Mouse (Mus musculus) neural tube, embryonic 15.5 days (tissue): ENCODE data around the gene Tchhl1. TPM values are rescaled to one million over a fixed set of nuclear protein-coding genes. Genes with fewer than 3 reads are reported as not detected.
"Not testable (repeated sequence)": the region's sequence is repeated elsewhere in the genome, so short reads cannot be mapped to it uniquely, and the experiment has no call there.

Source experiments
- ATAC-seq: fragments of 200-750 bp; cut with Nextera tagmentation; 2 replicates; pipeline ENCODE4 v1.8.0; 2017; ENCODE audit warnings: mild to moderate bottlenecking, moderate TSS enrichment, moderate library complexity; ENCODE audit not compliant: low FRiP score
- H3K27ac ChIP-seq: fragments of 300-500 bp; sonication (generic); replicated peaks from 2 replicates; pipeline ENCODE4 v1.5.1; 2015; ENCODE audit warnings: mild to moderate bottlenecking, inconsistent platforms
- H3K27me3 ChIP-seq: fragments of 300-500 bp; sonication (generic); replicated peaks from 2 replicates; pipeline ENCODE4 v1.6.1; 2015; ENCODE audit warnings: inconsistent platforms
- H3K36me3 ChIP-seq: fragments of 300-500 bp; sonication (generic); 2 replicates; pipeline ENCODE4 v1.6.1; 2015; ENCODE audit warnings: inconsistent platforms
- H3K4me1 ChIP-seq: fragments of 300-500 bp; sonication (generic); 2 replicates; pipeline ENCODE4 v1.6.1; 2015; ENCODE audit warnings: inconsistent platforms
- H3K4me2 ChIP-seq: fragments of 300-500 bp; sonication (generic); 2 replicates; pipeline ENCODE4 v1.6.1; 2015; ENCODE audit warnings: inconsistent platforms, mild to moderate bottlenecking, moderate library complexity
- H3K4me3 ChIP-seq: fragments of 300-500 bp; sonication (generic); replicated peaks from 2 replicates; pipeline ENCODE4 v1.5.1; 2015; ENCODE audit warnings: mild to moderate bottlenecking, inconsistent platforms
- H3K9ac ChIP-seq: fragments of 300-500 bp; sonication (generic); replicated peaks from 2 replicates; pipeline ENCODE4 v1.6.1; 2015; ENCODE audit warnings: mild to moderate bottlenecking, inconsistent platforms
- H3K9me3 ChIP-seq: fragments of 300-500 bp; sonication (generic); replicated peaks from 2 replicates; pipeline ENCODE4 v1.6.1; 2016; ENCODE audit warnings: inconsistent platforms
- WGBS: fragments of 180-500 bp; shearing (Covaris S2); methylation state at CpG from one replicate; pipeline ENCODE4 v1.1.7; 2015; ENCODE audit warnings: mixed read lengths; 5-methylcytosine and 5-hydroxymethylcytosine counted together
- polyA plus RNA-seq: library from polyadenylated mRNA; unstranded; fragments of >200 nt; fragmentation: Nextera tagmentation; extraction: Ambion mirVana; gene quantifications from 2 replicates; pipeline ENCODE4 v1.2.1, GENCODE M21; 2015

Gene Tchhl1
- not detected in 2 replicates for polyA plus RNA-seq

GRCm38 (mm10) chr3:93468561-93468960 lies at the start of gene Tchhl1:
TSS of gene Tchhl1 (plus strand) at chr3:93468754.
- no peak within 1 kb of the TSS for H3K4me2 ChIP-seq
- no peak within 1 kb of the TSS for H3K9ac ChIP-seq
- no peaks in the 10 kb centered on the region for H3K4me1 ChIP-seq
- no peaks in the 10 kb centered on the region for H3K27me3 ChIP-seq
- H3K9me3 ChIP-seq, result no peaks in the 10 kb centered on the region
- WGBS, result 35% methylated on average over 5 of the region's 5 CpGs
- ATAC-seq, result no peak
- H3K4me3 ChIP-seq, result no peak within 1 kb of the TSS
- H3K36me3 ChIP-seq, result no peaks in the 10 kb centered on the region
- no peak within 1 kb of the TSS for H3K27ac ChIP-seq

GRCm38 (mm10) chr3:93431673-93432072 lies 36.9 kb upstream of the Tchhl1 start:
- ATAC-seq, result no peak
- Histone ChIP-seq H3K4me1 (no peaks in the 10 kb centered on the region), H3K9ac (no peak overlapping the region), H3K4me2 (no peak overlapping the region), H3K4me3 (no peak overlapping the region), H3K27ac (no peak overlapping the region), H3K27me3 (no peaks in the 10 kb centered on the region), H3K9me3 (no peaks in the 10 kb centered on the region), H3K36me3 (no peaks in the 10 kb centered on the region)
- whole genome bisulfite sequencing, result 40% methylated on average over 3 of the region's 3 CpGs

GRCm38 (mm10) chr3:93442030-93442429 lies 26.5 kb upstream of the Tchhl1 start, which contains the start of gene Tchh:
TSS of gene Tchh (plus strand) at chr3:93442330.
- Histone ChIP-seq H3K4me3 (peak within 1 kb of the TSS; percentile 66), H3K27me3 (peaks cover 17% of the 10 kb centered on the region), H3K4me2 (peak within 1 kb of the TSS; percentile 97), H3K36me3 (no peaks in the 10 kb centered on the region), H3K9ac (no peak within 1 kb of the TSS), H3K27ac (no peak within 1 kb of the TSS), H3K9me3 (no peaks in the 10 kb centered on the region), H3K4me1 (peaks cover 35% of the 10 kb centered on the region)
- no peak for ATAC-seq
- WGBS, result 85% methylated on average over 1 of the region's 1 CpGs

GRCm38 (mm10) chr3:93443501-93444101 lies 25.0 kb upstream of the Tchhl1 start:
- Histone ChIP-seq H3K4me3 (peak overlapping the region; percentile 66), H3K4me1 (peaks cover 44% of the 10 kb centered on the region), H3K27ac (no peak overlapping the region), H3K4me2 (peak overlapping the region; percentile 97), H3K9me3 (no peaks in the 10 kb centered on the region), H3K27me3 (peaks cover 17% of the 10 kb centered on the region), H3K36me3 (no peaks in the 10 kb centered on the region), H3K9ac (peak overlapping the region; percentile 61; the same call in 1 of the 2 replicates)
- under 1% methylated on average over 38 of the region's 38 CpGs for WGBS
- ATAC-seq, result no peak

- peak overlapping the region; percentile 97 for H3K4me2 ChIP-seq
- H3K9me3 ChIP-seq, result no peaks in the 10 kb centered on the region
- peaks cover 18% of the 10 kb centered on the region for H3K27me3 ChIP-seq
- peak overlapping the region; percentile 85 for H3K27ac ChIP-seq
- H3K4me1 ChIP-seq, result peaks cover 44% of the 10 kb centered on the region
- H3K4me3 ChIP-seq, result peak overlapping the region; percentile 66
- under 1% methylated on average over 56 of the region's 56 CpGs for WGBS
- peak; percentile 88 for ATAC-seq
- H3K36me3 ChIP-seq, result no peaks in the 10 kb centered on the region
- H3K9ac ChIP-seq, result peak overlapping the region; percentile 61
Observed at GRCm38 (mm10) chr3:93444343-93445164, 24.0 kb upstream of the Tchhl1 start.

DNA sequence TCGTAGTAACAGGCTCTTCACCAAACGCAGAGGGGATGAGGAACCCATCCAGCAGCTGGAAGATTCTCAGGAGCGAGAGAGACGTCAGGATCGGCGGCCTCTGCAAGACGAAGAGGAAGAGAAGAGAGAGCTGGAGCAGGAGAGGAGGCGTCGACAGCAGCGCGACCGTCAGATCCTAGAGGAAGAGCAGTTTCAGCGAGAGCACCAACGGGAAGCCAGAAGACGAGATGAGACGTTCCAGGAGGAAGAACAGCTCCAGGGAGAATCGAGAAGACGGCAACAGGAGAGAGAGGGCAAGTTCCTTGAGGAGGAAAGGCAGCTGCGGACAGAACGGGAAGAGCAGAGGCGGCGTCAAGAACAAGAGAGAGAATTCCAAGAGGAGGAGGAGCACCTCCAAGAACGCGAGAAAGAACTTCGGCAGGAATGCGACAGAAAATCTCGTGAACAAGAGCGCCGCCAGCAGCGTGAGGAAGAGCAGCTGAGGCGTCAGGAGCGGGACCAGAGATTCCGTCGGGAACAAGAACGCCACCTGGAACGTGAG lies 23.3 kb upstream of the Tchhl1 start:
- no peaks in the 10 kb centered on the region for H3K9me3 ChIP-seq
- H3K9ac ChIP-seq, result peak overlapping the region; percentile 61
- ATAC-seq, result peak; percentile 44
- peak overlapping the region; percentile 66 for H3K4me3 ChIP-seq
- under 1% methylated on average over 36 of the region's 36 CpGs for WGBS
- peak overlapping the region; percentile 97 for H3K4me2 ChIP-seq
- peaks cover 44% of the 10 kb centered on the region for H3K4me1 ChIP-seq
- H3K36me3 ChIP-seq, result no peaks in the 10 kb centered on the region
- peak overlapping the region; percentile 85 for H3K27ac ChIP-seq
- H3K27me3 ChIP-seq, result peaks cover 25% of the 10 kb centered on the region

DNA sequence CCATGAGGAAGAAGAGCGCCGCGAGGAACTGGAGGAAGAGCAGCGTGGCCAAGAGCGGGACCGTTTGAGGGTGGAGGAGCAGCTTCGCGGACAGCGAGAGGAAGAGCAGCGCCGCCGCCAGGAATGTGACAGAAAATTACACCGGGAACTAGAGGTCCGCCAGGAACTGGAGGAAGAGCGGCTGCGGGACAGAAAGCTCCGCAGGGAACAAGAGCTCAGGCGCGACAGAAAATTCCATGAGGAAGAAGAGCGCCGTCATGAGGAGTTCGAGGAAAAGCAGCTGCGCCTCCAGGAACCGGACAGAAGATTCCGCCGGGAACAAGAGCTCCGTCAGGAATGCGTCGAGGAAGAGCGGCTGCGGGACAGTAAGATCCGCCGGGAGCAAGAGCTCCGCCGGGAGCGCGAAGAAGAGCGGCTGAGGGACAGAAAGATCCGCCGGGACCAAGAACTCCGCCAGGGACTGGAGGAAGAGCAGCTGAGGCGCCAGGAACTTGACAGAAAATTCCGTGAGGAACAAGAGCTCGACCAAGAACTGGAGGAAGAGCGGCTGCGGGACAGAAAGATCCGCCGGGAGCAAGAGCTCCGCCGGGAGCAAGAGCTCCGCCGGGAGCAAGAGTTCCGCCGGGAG lies 22.3 kb upstream of the Tchhl1 start:
- H3K27me3 ChIP-seq, result peaks cover 20% of the 10 kb centered on the region

DNA sequence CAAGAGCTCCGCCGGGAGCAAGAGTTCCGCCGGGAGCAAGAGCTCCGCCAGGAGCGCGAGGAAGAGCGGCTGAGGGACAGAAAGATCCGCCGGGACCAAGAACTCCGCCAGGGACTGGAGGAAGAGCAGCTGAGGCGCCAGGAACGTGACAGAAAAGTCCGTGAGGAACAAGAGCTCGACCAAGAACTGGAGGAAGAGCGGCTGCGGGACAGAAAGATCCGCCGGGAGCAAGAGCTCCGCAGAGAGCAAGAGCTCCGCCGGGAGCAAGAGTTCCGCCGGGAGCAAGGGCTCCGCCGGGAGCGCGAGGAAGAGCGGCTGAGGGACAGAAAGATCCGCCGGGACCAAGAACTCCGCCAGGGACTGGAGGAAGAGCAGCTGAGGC lies 21.8 kb upstream of the Tchhl1 start:
- not testable (repeated sequence) for H3K36me3 ChIP-seq, H3K9me3 ChIP-seq, ATAC-seq
- peak overlapping the region; percentile 31 for H3K9ac ChIP-seq
- H3K27ac ChIP-seq, result 0 out of 2 replicates have a peak overlapping the region, but pooled peaks have one; percentile 29
- peak overlapping the region; percentile 66 for H3K4me3 ChIP-seq
- under 1% methylated on average over 32 of the region's 32 CpGs for WGBS
- H3K27me3 ChIP-seq, result peaks cover 22% of the 10 kb centered on the region
- H3K4me1 ChIP-seq, result peaks cover 44% of the 10 kb centered on the region
- peak overlapping the region; percentile 97 for H3K4me2 ChIP-seq

More for the DNA sequence above, 22.3 kb upstream of the Tchhl1 start:
- Histone ChIP-seq H3K9ac (peak overlapping the region; percentile 31), H3K4me3 (peak overlapping the region; percentile 66), H3K9me3 (no peaks in the 10 kb centered on the region), H3K27ac (no peak overlapping the region), H3K36me3 (no peaks in the 10 kb centered on the region), H3K4me2 (peak overlapping the region; percentile 97), H3K4me1 (peaks cover 44% of the 10 kb centered on the region)
- ATAC-seq, result no peak
- under 1% methylated on average over 54 of the region's 54 CpGs for WGBS

- H3K27me3 ChIP-seq, result peaks cover 21% of the 10 kb centered on the region
- under 1% methylated on average over 59 of the region's 59 CpGs for whole genome bisulfite sequencing
Observed at GRCm38 (mm10) chr3:93447138-93447841, 21.3 kb upstream of the Tchhl1 start.

DNA sequence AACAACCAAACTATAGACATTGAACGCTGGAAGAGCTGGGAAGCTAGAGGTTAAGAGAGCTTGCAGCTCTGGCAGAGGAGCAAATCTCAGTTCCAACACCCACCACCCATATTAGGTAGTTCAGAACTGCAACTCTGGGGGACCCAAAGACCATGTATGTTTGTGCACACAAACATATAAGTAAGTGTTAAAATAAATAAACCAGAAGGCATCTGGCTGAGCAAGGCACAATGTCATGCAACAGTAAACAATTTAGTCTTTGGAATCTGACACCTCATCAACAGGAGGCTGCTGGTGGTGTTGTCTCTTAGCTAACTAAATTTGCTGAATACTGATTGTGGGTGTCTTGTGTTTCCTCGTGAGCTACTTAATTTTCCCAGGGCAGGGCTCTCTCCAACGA lies 2.0 kb upstream of the Tchhl1 start:
- Histone ChIP-seq H3K4me2 (no peak overlapping the region), H3K4me1 (no peaks in the 10 kb centered on the region), H3K9me3 (no peaks in the 10 kb centered on the region), H3K36me3 (no peaks in the 10 kb centered on the region), H3K27me3 (no peaks in the 10 kb centered on the region), H3K27ac (no peak overlapping the region), H3K9ac (no peak overlapping the region), H3K4me3 (no peak overlapping the region)
- 84% methylated on average over 3 of the region's 3 CpGs for WGBS
- no peak for ATAC-seq

More at GRCm38 (mm10) chr3:93447138-93447841, 21.3 kb upstream of the Tchhl1 start:
- peaks cover 44% of the 10 kb centered on the region for H3K4me1 ChIP-seq
- peak overlapping the region; percentile 66 for H3K4me3 ChIP-seq
- no peaks in the 10 kb centered on the region for H3K9me3 ChIP-seq
- H3K4me2 ChIP-seq, result peak overlapping the region; percentile 97
- no peaks in the 10 kb centered on the region for H3K36me3 ChIP-seq
- H3K27ac ChIP-seq, result 0 out of 2 replicates have a peak overlapping the region, but pooled peaks have one; percentile 29
- ATAC-seq, result peak; percentile 71
- peak overlapping the region; percentile 31 for H3K9ac ChIP-seq

- no peaks in the 10 kb centered on the region for H3K4me1 ChIP-seq
- H3K27ac ChIP-seq, result no peak overlapping the region
- no peak for ATAC-seq
- H3K4me2 ChIP-seq, result no peak overlapping the region
- H3K36me3 ChIP-seq, result no peaks in the 10 kb centered on the region
- H3K4me3 ChIP-seq, result no peak overlapping the region
- no peaks in the 10 kb centered on the region for H3K9me3 ChIP-seq
- H3K27me3 ChIP-seq, result no peaks in the 10 kb centered on the region
- 90% methylated on average over 4 of the region's 4 CpGs for WGBS
- H3K9ac ChIP-seq, result no peak overlapping the region
Observed at GRCm38 (mm10) chr3:93467130-93467529, 1.4 kb upstream of the Tchhl1 start.
